Mouse (Mus musculus): ENCODE results near the gene Supt3. TPM values are rescaled to one million over a fixed set of nuclear protein-coding genes. Genes with fewer than 3 reads are reported as not detected.

Gene Supt3
- polyA plus RNA-seq, 1 experiment from 2014 or later, result 20.4 TPM

GRCm38 (mm10) chr17:45053371-45053770 is 276.4 kb downstream of the Supt3 start:
- H3K36me3 ChIP-seq (ENCODE audit: control insufficient read depth, insufficient read depth, low read length), result no peaks in the 10 kb centered on the region
- no peak for ATAC-seq (ENCODE audit: low read depth)
- WGBS, result 70% methylated on average over 3 of the region's 3 CpGs
- H3K9ac ChIP-seq (ENCODE audit: low read length), result no peak overlapping the region
- no peak overlapping the region for H3K4me3 ChIP-seq (ENCODE audit: low read length)
- no peaks in the 10 kb centered on the region for H3K9me3 ChIP-seq (ENCODE audit: control insufficient read depth, low read length)
- H3K4me2 ChIP-seq (ENCODE audit: low read depth, low read length), result no peak overlapping the region
- no peaks in the 10 kb centered on the region for H3K4me1 ChIP-seq (replicated peaks; ENCODE audit: control insufficient read depth, insufficient read depth, low read length)
- H3K27ac ChIP-seq (ENCODE audit: low read length), result no peak overlapping the region
- H3K27me3 ChIP-seq (ENCODE audit: control insufficient read depth, insufficient read depth, low read depth, low read length), result no peaks in the 10 kb centered on the region

DNA sequence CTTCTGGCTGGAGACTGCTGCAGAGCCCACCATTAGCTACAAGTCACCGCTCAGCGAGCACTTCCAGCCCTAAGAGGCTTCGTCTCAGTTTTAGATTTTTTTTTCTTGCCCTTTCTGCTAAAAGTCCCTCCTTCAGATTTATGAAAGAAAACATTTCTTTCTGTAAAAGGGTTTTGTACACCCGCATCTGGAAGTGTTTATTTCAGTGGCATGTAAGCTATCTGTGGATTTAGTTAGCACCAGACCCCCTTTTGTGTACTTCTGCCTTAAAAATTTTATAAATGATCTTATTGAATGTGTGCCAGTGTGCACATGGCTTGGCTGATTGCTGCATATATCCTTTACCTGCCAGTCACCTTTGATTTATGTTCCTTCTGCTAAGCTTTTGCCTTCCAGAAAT is 277.6 kb downstream of the Supt3 start:
- H3K4me1 ChIP-seq (replicated peaks; ENCODE audit: control insufficient read depth, insufficient read depth, low read length), result no peaks in the 10 kb centered on the region
- no peak overlapping the region for H3K9ac ChIP-seq (ENCODE audit: low read length)
- no peaks in the 10 kb centered on the region for H3K27me3 ChIP-seq (ENCODE audit: control insufficient read depth, insufficient read depth, low read depth, low read length)
- H3K4me2 ChIP-seq (ENCODE audit: low read depth, low read length), result no peak overlapping the region
- H3K36me3 ChIP-seq (ENCODE audit: control insufficient read depth, insufficient read depth, low read length), result no peaks in the 10 kb centered on the region
- no peak overlapping the region for H3K4me3 ChIP-seq (ENCODE audit: low read length)
- WGBS, result 82% methylated on average over 4 of the region's 4 CpGs
- H3K27ac ChIP-seq (ENCODE audit: low read length), result no peak overlapping the region
- H3K9me3 ChIP-seq (ENCODE audit: control insufficient read depth, low read length), result no peaks in the 10 kb centered on the region
- no peak for ATAC-seq (ENCODE audit: low read depth)

GRCm38 (mm10) chr17:45056894-45057293 is 279.9 kb downstream of the Supt3 start:
- H3K4me1 ChIP-seq (replicated peaks; ENCODE audit: control insufficient read depth, insufficient read depth, low read length), result no peaks in the 10 kb centered on the region
- 75% methylated on average over 2 of the region's 2 CpGs for whole genome bisulfite sequencing
- no peak overlapping the region for H3K27ac ChIP-seq (ENCODE audit: low read length)
- H3K4me3 ChIP-seq (ENCODE audit: low read length), result no peak overlapping the region
- no peak for ATAC-seq (ENCODE audit: low read depth)
- H3K9me3 ChIP-seq (ENCODE audit: control insufficient read depth, low read length), result no peaks in the 10 kb centered on the region
- H3K4me2 ChIP-seq (ENCODE audit: low read depth, low read length), result no peak overlapping the region
- no peaks in the 10 kb centered on the region for H3K36me3 ChIP-seq (ENCODE audit: control insufficient read depth, insufficient read depth, low read length)
- no peak overlapping the region for H3K9ac ChIP-seq (ENCODE audit: low read length)
- H3K27me3 ChIP-seq (ENCODE audit: control insufficient read depth, insufficient read depth, low read depth, low read length), result no peaks in the 10 kb centered on the region

DNA sequence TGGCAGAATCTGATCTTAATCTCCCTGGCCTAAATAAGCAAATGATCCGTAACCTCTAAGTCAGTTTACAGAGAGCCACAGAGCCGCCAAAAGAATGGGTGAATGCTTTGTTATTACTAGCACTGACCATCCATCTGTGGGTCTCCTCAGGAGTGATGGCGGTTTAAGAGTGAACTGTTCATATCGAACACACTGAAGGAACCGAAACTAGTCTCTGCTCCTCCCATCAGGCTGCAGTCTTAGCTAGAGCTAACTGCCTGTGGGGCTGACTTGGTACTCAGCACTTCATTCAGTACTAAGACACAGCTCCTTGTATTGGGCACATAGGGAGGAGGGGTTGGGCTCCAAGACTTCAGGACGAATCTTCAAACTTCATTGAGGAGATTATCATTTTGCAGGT is 280.8 kb downstream of the Supt3 start:
- Histone ChIP-seq H3K4me1 (replicated peaks; ENCODE audit: control insufficient read depth, insufficient read depth, low read length) (no peaks in the 10 kb centered on the region), H3K27me3 (ENCODE audit: control insufficient read depth, insufficient read depth, low read depth, low read length) (no peaks in the 10 kb centered on the region), H3K4me3 (ENCODE audit: low read length) (no peak overlapping the region), H3K9me3 (ENCODE audit: control insufficient read depth, low read length) (no peaks in the 10 kb centered on the region), H3K9ac (ENCODE audit: low read length) (no peak overlapping the region), H3K36me3 (ENCODE audit: control insufficient read depth, insufficient read depth, low read length) (no peaks in the 10 kb centered on the region), H3K4me2 (ENCODE audit: low read depth, low read length) (no peak overlapping the region), H3K27ac (ENCODE audit: low read length) (no peak overlapping the region)
- 66% methylated on average over 6 of the region's 6 CpGs for WGBS
- no peak for ATAC-seq (ENCODE audit: low read depth)

GRCm38 (mm10) chr17:45058566-45059363 is 281.8 kb downstream of the Supt3 start:
- Histone ChIP-seq H3K27me3 (ENCODE audit: control insufficient read depth, insufficient read depth, low read depth, low read length) (no peaks in the 10 kb centered on the region), H3K4me1 (replicated peaks; ENCODE audit: control insufficient read depth, insufficient read depth, low read length) (no peaks in the 10 kb centered on the region), H3K4me3 (ENCODE audit: low read length) (no peak overlapping the region), H3K4me2 (ENCODE audit: low read depth, low read length) (no peak overlapping the region), H3K9me3 (ENCODE audit: control insufficient read depth, low read length) (no peaks in the 10 kb centered on the region), H3K9ac (ENCODE audit: low read length) (no peak overlapping the region), H3K36me3 (ENCODE audit: control insufficient read depth, insufficient read depth, low read length) (no peaks in the 10 kb centered on the region), H3K27ac (ENCODE audit: low read length) (no peak overlapping the region)
- 54% methylated on average over 6 of the region's 6 CpGs for WGBS
- ATAC-seq (ENCODE audit: low read depth), result no peak

DNA sequence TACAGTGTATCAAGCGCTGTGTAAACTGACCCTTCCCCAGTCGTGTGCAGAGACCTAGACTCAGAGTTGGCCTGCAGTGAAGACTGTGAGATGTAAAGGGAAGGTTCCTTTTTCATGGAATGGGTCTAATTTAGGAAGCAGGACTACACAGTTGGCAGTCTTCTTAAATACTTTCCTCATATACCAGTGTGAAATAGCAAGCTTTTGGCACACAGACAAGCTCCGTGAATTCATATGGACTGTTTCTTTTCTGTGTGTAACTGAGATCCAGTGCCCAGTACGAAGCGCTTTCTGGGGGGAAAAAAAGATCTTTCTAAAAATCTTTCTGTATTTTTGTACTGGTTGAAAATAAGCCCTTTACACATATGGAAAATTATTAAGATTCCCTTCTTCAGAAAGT is 286.8 kb downstream of the Supt3 start:
- no peak for ATAC-seq (ENCODE audit: low read depth)

DNA sequence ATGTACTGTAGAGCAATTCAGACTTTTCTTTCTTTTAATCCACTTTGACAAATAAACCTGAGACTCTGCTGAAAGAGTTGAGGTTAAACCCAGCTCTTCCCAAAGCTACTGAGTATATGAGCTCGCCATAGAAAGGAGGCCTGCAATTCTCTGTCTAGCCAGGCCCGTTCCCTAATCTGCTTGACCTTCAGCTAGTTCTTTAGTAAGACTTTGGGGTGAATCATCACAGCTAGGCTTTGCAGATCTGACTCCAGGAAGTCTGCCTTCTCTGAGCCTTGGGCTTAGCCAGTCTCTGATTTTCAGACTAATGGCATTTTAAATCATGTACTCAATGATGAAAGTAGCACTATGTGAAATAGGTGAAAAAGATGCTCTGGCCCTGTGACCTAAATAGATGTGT is 288.5 kb downstream of the Supt3 start:
- no peaks in the 10 kb centered on the region for H3K4me1 ChIP-seq (replicated peaks; ENCODE audit: control insufficient read depth, insufficient read depth, low read length)
- WGBS, result 77% methylated on average over 2 of the region's 2 CpGs
- no peak for ATAC-seq (ENCODE audit: low read depth)
- no peak overlapping the region for H3K4me2 ChIP-seq (ENCODE audit: low read depth, low read length)
- no peaks in the 10 kb centered on the region for H3K9me3 ChIP-seq (ENCODE audit: control insufficient read depth, low read length)
- no peaks in the 10 kb centered on the region for H3K36me3 ChIP-seq (ENCODE audit: control insufficient read depth, insufficient read depth, low read length)
- no peak overlapping the region for H3K27ac ChIP-seq (ENCODE audit: low read length)
- no peak overlapping the region for H3K4me3 ChIP-seq (ENCODE audit: low read length)
- H3K27me3 ChIP-seq (ENCODE audit: control insufficient read depth, insufficient read depth, low read depth, low read length), result no peaks in the 10 kb centered on the region
- H3K9ac ChIP-seq (ENCODE audit: low read length), result no peak overlapping the region

More for the DNA sequence above, 286.8 kb downstream of the Supt3 start:
- Histone ChIP-seq H3K36me3 (ENCODE audit: control insufficient read depth, insufficient read depth, low read length) (no peaks in the 10 kb centered on the region), H3K9me3 (ENCODE audit: control insufficient read depth, low read length) (no peaks in the 10 kb centered on the region), H3K4me1 (replicated peaks; ENCODE audit: control insufficient read depth, insufficient read depth, low read length) (no peaks in the 10 kb centered on the region), H3K9ac (ENCODE audit: low read length) (no peak overlapping the region), H3K4me3 (ENCODE audit: low read length) (no peak overlapping the region), H3K27me3 (ENCODE audit: control insufficient read depth, insufficient read depth, low read depth, low read length) (no peaks in the 10 kb centered on the region), H3K27ac (ENCODE audit: low read length) (no peak overlapping the region), H3K4me2 (ENCODE audit: low read depth, low read length) (no peak overlapping the region)
- 59% methylated on average over 5 of the region's 5 CpGs for WGBS

GRCm38 (mm10) chr17:45067441-45067840 is 290.5 kb downstream of the Supt3 start:
- WGBS, result 66% methylated on average over 3 of the region's 3 CpGs
- Histone ChIP-seq H3K27ac (ENCODE audit: low read length) (no peak overlapping the region), H3K4me3 (ENCODE audit: low read length) (no peak overlapping the region), H3K9ac (ENCODE audit: low read length) (no peak overlapping the region), H3K27me3 (ENCODE audit: control insufficient read depth, insufficient read depth, low read depth, low read length) (no peaks in the 10 kb centered on the region), H3K36me3 (ENCODE audit: control insufficient read depth, insufficient read depth, low read length) (no peaks in the 10 kb centered on the region), H3K9me3 (ENCODE audit: control insufficient read depth, low read length) (no peaks in the 10 kb centered on the region), H3K4me1 (replicated peaks; ENCODE audit: control insufficient read depth, insufficient read depth, low read length) (no peaks in the 10 kb centered on the region), H3K4me2 (ENCODE audit: low read depth, low read length) (no peak overlapping the region)
- ATAC-seq (ENCODE audit: low read depth), result no peak

DNA sequence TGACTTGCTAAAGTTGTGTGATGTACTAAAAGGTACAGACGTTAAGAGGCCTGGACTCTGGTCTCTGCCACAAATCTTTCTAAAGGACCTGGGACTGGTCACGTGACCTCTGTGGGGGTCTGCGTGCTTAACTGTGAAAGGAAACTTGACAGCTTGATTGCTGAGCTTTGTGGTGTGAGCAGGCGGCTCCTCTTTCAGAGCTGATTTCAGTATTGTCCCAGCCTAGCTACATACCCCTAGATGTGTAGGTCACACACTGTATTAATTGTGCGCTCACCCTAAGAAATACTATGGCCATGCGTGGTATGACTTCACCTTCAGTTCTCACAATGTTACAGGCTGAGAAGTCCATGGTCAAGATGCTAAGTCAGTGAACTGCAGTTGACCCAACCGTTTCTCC is 291.4 kb downstream of the Supt3 start:
- no peaks in the 10 kb centered on the region for H3K4me1 ChIP-seq (replicated peaks; ENCODE audit: control insufficient read depth, insufficient read depth, low read length)
- H3K27me3 ChIP-seq (ENCODE audit: control insufficient read depth, insufficient read depth, low read depth, low read length), result no peaks in the 10 kb centered on the region
- no peaks in the 10 kb centered on the region for H3K36me3 ChIP-seq (ENCODE audit: control insufficient read depth, insufficient read depth, low read length)
- no peak overlapping the region for H3K4me2 ChIP-seq (ENCODE audit: low read depth, low read length)
- no peak overlapping the region for H3K4me3 ChIP-seq (ENCODE audit: low read length)
- H3K9ac ChIP-seq (ENCODE audit: low read length), result no peak overlapping the region
- no peak for ATAC-seq (ENCODE audit: low read depth)
- no peaks in the 10 kb centered on the region for H3K9me3 ChIP-seq (ENCODE audit: control insufficient read depth, low read length)
- no peak overlapping the region for H3K27ac ChIP-seq (ENCODE audit: low read length)
- WGBS, result 65% methylated on average over 7 of the region's 7 CpGs

Measured in lung, embryonic 16.5 days (tissue).